Mouse (Mus musculus) central nervous system, embryonic 14 days (tissue): ENCODE measurements around the gene Ddit4l. TPM values are rescaled to one million over a fixed set of nuclear protein-coding genes. Genes with fewer than 3 reads are reported as not detected.

ENCODE experiments used
- polyA plus RNA-seq: library from polyadenylated mRNA; depleted of rRNA; stranded (reverse); fragments of >200 nt; gene quantifications from 2 replicates; pipeline ENCODE4 v1.2.3, GENCODE M21; 2012; rRNA removed

Ddit4l gene
- 4.5 TPM in 2 replicates for polyA plus RNA-seq

GRCm38 (mm10) chr3:137621312-137621711 lies at the start of gene Ddit4l:
Gene Ddit4l, plus strand, starts transcription at chr3:137621612.

DNA sequence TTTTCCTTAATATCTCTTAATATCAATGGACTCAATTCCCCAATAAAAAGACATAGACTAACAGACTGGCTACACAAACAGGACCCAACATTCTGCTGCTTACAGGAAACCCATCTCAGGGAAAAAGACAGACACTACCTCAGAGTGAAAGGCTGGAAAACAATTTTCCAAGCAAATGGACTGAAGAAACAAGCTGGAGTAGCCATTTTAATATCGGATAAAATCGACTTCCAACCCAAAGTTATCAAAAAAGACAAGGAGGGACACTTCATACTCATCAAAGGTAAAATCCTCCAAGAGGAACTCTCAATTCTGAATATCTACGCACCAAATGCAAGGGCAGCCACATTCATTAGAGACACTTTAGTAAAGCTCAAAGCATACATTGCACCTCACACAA lies 49.8 kb downstream of the Ddit4l start, which contains the start of gene Gm21962:
Gene Gm21962, plus strand, starts transcription at position 301 of the 400 bp plus-strand sequence.

Other genes with a start within 250 kb of the Ddit4l start
- gene Gm21962, start 49.9 kb downstream of the Ddit4l start, polyA plus RNA-seq = not detected in 2 replicates
- gene H2afz, start 242.9 kb downstream of the Ddit4l start, polyA plus RNA-seq = 985 and 1,299 TPM in 2 replicates
- 7.1 and 7.7 TPM in 2 replicates for gene Dnajb14, start 246.1 kb downstream of the Ddit4l start, polyA plus RNA-seq